Mouse (Mus musculus): ENCODE results near the gene Eaf2. TPM values are rescaled to one million over a fixed set of nuclear protein-coding genes. Genes with fewer than 3 reads are reported as not detected.
"Not testable (repeated sequence)": the region's sequence is repeated elsewhere in the genome, so short reads cannot be mapped to it uniquely, and the experiment has no call there.

Gene Eaf2
- total RNA-seq, 2 experiments from 2014 or later = 0.37 to 0.97 TPM

- intact Hi-C loops (cut with DNase I) = no loop called here
These were observed 5.4 kb downstream of the Eaf2 start for GRCm38 (mm10) chr16:36869442-36869841.

GRCm38 (mm10) chr16:36863585-36863984, 11.2 kb downstream of the Eaf2 start:
- intact Hi-C loops (cut with DNase I) = no loop called here
- DNase-seq (ENCODE audit: low spot score in 2 of 2) = no peak

More at GRCm38 (mm10) chr16:36869442-36869841, 5.4 kb downstream of the Eaf2 start:
- DNase-seq (ENCODE audit: low spot score in 2 of 2) = no peak

- intact Hi-C loops (cut with DNase I) = no loop called here
- DNase-seq (ENCODE audit: low spot score in 2 of 2) = no peak
These were observed 23.6 kb downstream of the Eaf2 start for GRCm38 (mm10) chr16:36851202-36851601.

GRCm38 (mm10) chr16:36846894-36847293, 27.9 kb downstream of the Eaf2 start:
- intact Hi-C loops (cut with DNase I) = loop anchor here (5.0 to 10.0 kb wide), 2 partner anchors 45 to 822 kb away; no protein-coding TSS in a partner anchor
- DNase-seq (ENCODE audit: low spot score in 2 of 2) = not testable (repeated sequence)

GRCm38 (mm10) chr16:36828820-36829219, 46.0 kb downstream of the Eaf2 start:
- DNase-seq (ENCODE audit: low spot score in 2 of 2) = no peak
- intact Hi-C loops (cut with DNase I) = no loop called here

- intact Hi-C loops (cut with DNase I) = no loop called here
- DNase-seq (ENCODE audit: low spot score in 2 of 2) = peak; percentile 58 to 80
These were observed 46.6 kb downstream of the Eaf2 start, which contains the start of gene Iqcb1 for GRCm38 (mm10) chr16:36828054-36828786. TSS of gene Iqcb1 (plus strand) at chr16:36828385.

- intact Hi-C loops (cut with DNase I) = no loop called here
- no peak for DNase-seq (ENCODE audit: low spot score in 2 of 2)
These were observed 47.2 kb downstream of the Eaf2 start for GRCm38 (mm10) chr16:36827611-36828053.

GRCm38 (mm10) chr16:36821474-36821873, 53.3 kb downstream of the Eaf2 start:
- intact Hi-C loops (cut with DNase I) = no loop called here

GRCm38 (mm10) chr16:36820747-36821146, 54.1 kb downstream of the Eaf2 start:
- no peak for DNase-seq (ENCODE audit: low spot score in 2 of 2)
- intact Hi-C loops (cut with DNase I) = no loop called here

More at GRCm38 (mm10) chr16:36821474-36821873, 53.3 kb downstream of the Eaf2 start:
- DNase-seq (ENCODE audit: low spot score in 2 of 2) = no peak

GRCm38 (mm10) chr16:36820016-36820415, 54.8 kb downstream of the Eaf2 start:
- intact Hi-C loops (cut with DNase I) = no loop called here
- DNase-seq (ENCODE audit: low spot score in 2 of 2) = no peak

GRCm38 (mm10) chr16:36817321-36817926, 57.4 kb downstream of the Eaf2 start:
- DNase-seq (ENCODE audit: low spot score in 2 of 2) = peak; percentile 87 to 91
- intact Hi-C loops (cut with DNase I) = loop anchor here (1.0 to 2.0 kb wide), 2 partner anchors 93 to 344 kb away; no protein-coding TSS in a partner anchor

GRCm38 (mm10) chr16:36816916-36817315, 57.9 kb downstream of the Eaf2 start:
- DNase-seq (ENCODE audit: low spot score in 2 of 2) = no peak
- intact Hi-C loops (cut with DNase I) = loop anchor here (1.0 to 2.0 kb wide), 2 partner anchors 92 to 344 kb away; no protein-coding TSS in a partner anchor

GRCm38 (mm10) chr16:36813680-36814079, 61.1 kb downstream of the Eaf2 start:
- intact Hi-C loops (cut with DNase I) = no loop called here
- no peak for DNase-seq (ENCODE audit: low spot score in 2 of 2)

- intact Hi-C loops (cut with DNase I) = loop anchor here (10.0 kb wide), 1 partner anchor 184 kb away; no protein-coding TSS in a partner anchor
- DNase-seq (ENCODE audit: low spot score in 2 of 2) = no peak
These were observed 66.2 kb downstream of the Eaf2 start for GRCm38 (mm10) chr16:36808616-36809015.

- no peak for DNase-seq (ENCODE audit: low spot score in 2 of 2)
- intact Hi-C loops (cut with DNase I) = loop anchor here (10.0 kb wide), 1 partner anchor 178 kb away; no protein-coding TSS in a partner anchor
These were observed 72.4 kb downstream of the Eaf2 start for GRCm38 (mm10) chr16:36802361-36802760.

- DNase-seq (ENCODE audit: low spot score in 2 of 2) = no peak
- intact Hi-C loops (cut with DNase I) = no loop called here
These were observed 76.5 kb downstream of the Eaf2 start for GRCm38 (mm10) chr16:36798334-36798733.

- DNase-seq (ENCODE audit: low spot score in 2 of 2) = no peak
- intact Hi-C loops (cut with DNase I) = no loop called here
These were observed 79.8 kb downstream of the Eaf2 start for GRCm38 (mm10) chr16:36794976-36795375.

- intact Hi-C loops (cut with DNase I) = no loop called here
- DNase-seq (ENCODE audit: low spot score in 2 of 2) = no peak
These were observed 84.6 kb downstream of the Eaf2 start for GRCm38 (mm10) chr16:36790166-36790565.

GRCm38 (mm10) chr16:36786466-36786865, 88.3 kb downstream of the Eaf2 start:
- intact Hi-C loops (cut with DNase I) = no loop called here
- DNase-seq (ENCODE audit: low spot score in 2 of 2) = no peak

- intact Hi-C loops (cut with DNase I) = no loop called here
- DNase-seq (ENCODE audit: low spot score in 2 of 2) = peak; percentile 50 to 52
These were observed 90.0 kb downstream of the Eaf2 start, which contains the start of gene Slc15a2 for GRCm38 (mm10) chr16:36784594-36785313. TSS of gene Slc15a2 (minus strand) at chr16:36784962.
